Mouse (Mus musculus): Measurements from ENCODE around the gene Slc12a3. TPM values are rescaled to one million over a fixed set of nuclear protein-coding genes. Genes with fewer than 3 reads are reported as not detected.
"Not testable (repeated sequence)": the region's sequence is repeated elsewhere in the genome, so short reads cannot be mapped to it uniquely, and the experiment has no call there.

Gene Slc12a3
- total and polyA plus RNA-seq, 3 experiments = 0.17 TPM; not detected in 2

- H3K27me3 ChIP-seq (replicated peaks); H3K4me3 ChIP-seq (replicated peaks in 1 of 3; ENCODE audit: low read depth in 2 of 3, low read length in 2 of 3, poor library complexity in 1 of 3); H3K27ac ChIP-seq (ENCODE audit: insufficient read depth, low read depth); H3K79me2 ChIP-seq (replicated peaks; ENCODE audit: control insufficient read depth, extremely low read depth, insufficient read depth, poor library complexity, severe bottlenecking); H3K9ac ChIP-seq (ENCODE audit: insufficient read depth, low read depth); H3K4me2 ChIP-seq (ENCODE audit: insufficient read depth, low read depth, poor library complexity, severe bottlenecking); dilution Hi-C loops (cut with MboI; ENCODE audit: extremely low pct_ligation_motif_present, extremely low pct_unique_long_range_greater_than_20kb, low sequenced_read_pairs); H3K9me3 ChIP-seq (replicated peaks; ENCODE audit: low read length); DNase-seq (ENCODE audit: extremely low read depth): not testable (repeated sequence)
- TF ChIP-seq RAD21 (IDR thresholded peaks at IDR 0.05; ENCODE audit: low read depth, low read length) (peak; percentile 38), SMC3 (IDR thresholded peaks at IDR 0.05; ENCODE audit: low read depth, low read length) (peak; percentile 60), CTCF (conservative IDR thresholded peaks at IDR 0.05 in 1 of 2, IDR thresholded peaks at IDR 0.05 in 1 of 2; ENCODE audit: low read depth in 2 of 2, low read length in 2 of 2) (peak in 1 of 2 experiments; percentile 57; a peak in 2 of 4 replicates)
- peaks cover 0 to 19% of the 10 kb centered on the region in 2 experiments; a peak in 1 of 4 replicates for H3K4me1 ChIP-seq (ENCODE audit: control insufficient read depth in 1 of 2, insufficient read depth in 2 of 2)
- in situ Hi-C loops (cut with MboI; ENCODE audit: low pct_ligation_motif_present, low pct_unique_long_range_greater_than_20kb, low sequenced_read_pairs) = loop anchor here (5.0 kb wide), 1 partner anchor 63 kb away; no protein-coding TSS in a partner anchor
- H3K36me3 ChIP-seq (replicated peaks in 1 of 2; ENCODE audit: control insufficient read depth in 1 of 2, insufficient read depth in 1 of 2, low read length in 1 of 2) = peaks cover 49 to 80% of the 10 kb centered on the region in 2 experiments
Observed at GRCm38 (mm10) chr8:94399957-94400356, 71.0 kb downstream of the Slc12a3 start.

- H3K4me3 ChIP-seq (replicated peaks in 1 of 3; ENCODE audit: low read depth in 2 of 3, low read length in 2 of 3, poor library complexity in 1 of 3) = no peak overlapping the region
- no peaks in the 10 kb centered on the region for H3K9me3 ChIP-seq (replicated peaks; ENCODE audit: low read length)
- dilution Hi-C loops (cut with MboI; ENCODE audit: extremely low pct_ligation_motif_present, extremely low pct_unique_long_range_greater_than_20kb, low sequenced_read_pairs) = no loop called here
- H3K4me2 ChIP-seq (ENCODE audit: insufficient read depth, low read depth, poor library complexity, severe bottlenecking) = no peak overlapping the region
- H3K27me3 ChIP-seq (replicated peaks) = no peaks in the 10 kb centered on the region
- no peak for TF ChIP-seq CTCF (conservative IDR thresholded peaks at IDR 0.05 in 1 of 2, IDR thresholded peaks at IDR 0.05 in 1 of 2; ENCODE audit: low read depth in 2 of 2, low read length in 2 of 2)
- no peak overlapping the region for H3K9ac ChIP-seq (ENCODE audit: insufficient read depth, low read depth)
- H3K27ac ChIP-seq (ENCODE audit: insufficient read depth, low read depth) = no peak overlapping the region
- peaks cover 3 to 5% of the 10 kb centered on the region in 2 experiments; a peak in 2 of 4 replicates for H3K4me1 ChIP-seq (ENCODE audit: control insufficient read depth in 1 of 2, insufficient read depth in 2 of 2)
- in situ Hi-C loops (cut with MboI; ENCODE audit: low pct_ligation_motif_present, low pct_unique_long_range_greater_than_20kb, low sequenced_read_pairs) = no loop called here
- no peak for DNase-seq (ENCODE audit: extremely low read depth)
- H3K36me3 ChIP-seq (replicated peaks in 1 of 2; ENCODE audit: control insufficient read depth in 1 of 2, insufficient read depth in 1 of 2, low read length in 1 of 2) = peaks cover 0 to 5% of the 10 kb centered on the region in 2 experiments
- no peaks in the 10 kb centered on the region for H3K79me2 ChIP-seq (replicated peaks; ENCODE audit: control insufficient read depth, extremely low read depth, insufficient read depth, poor library complexity, severe bottlenecking)
Observed at GRCm38 (mm10) chr8:94408443-94409080, 79.6 kb downstream of the Slc12a3 start.

- in situ Hi-C loops (cut with MboI; ENCODE audit: low pct_ligation_motif_present, low pct_unique_long_range_greater_than_20kb, low sequenced_read_pairs) (no loop called here), dilution Hi-C loops (cut with MboI; ENCODE audit: extremely low pct_ligation_motif_present, extremely low pct_unique_long_range_greater_than_20kb, low sequenced_read_pairs) (no loop called here)
- Histone ChIP-seq H3K79me2 (replicated peaks; ENCODE audit: control insufficient read depth, extremely low read depth, insufficient read depth, poor library complexity, severe bottlenecking) (no peaks in the 10 kb centered on the region), H3K36me3 (replicated peaks in 1 of 2; ENCODE audit: control insufficient read depth in 1 of 2, insufficient read depth in 1 of 2, low read length in 1 of 2) (peaks cover 0 to 1% of the 10 kb centered on the region in 2 experiments), H3K4me3 (replicated peaks in 1 of 3; ENCODE audit: low read depth in 2 of 3, low read length in 2 of 3, poor library complexity in 1 of 3) (no peak overlapping the region), H3K4me1 (ENCODE audit: control insufficient read depth in 1 of 2, insufficient read depth in 2 of 2) (peaks cover 8 to 10% of the 10 kb centered on the region in 2 experiments; a peak in 2 of 4 replicates), H3K27me3 (replicated peaks) (no peaks in the 10 kb centered on the region), H3K27ac (ENCODE audit: insufficient read depth, low read depth) (no peak overlapping the region), H3K9me3 (replicated peaks; ENCODE audit: low read length) (no peaks in the 10 kb centered on the region), H3K4me2 (ENCODE audit: insufficient read depth, low read depth, poor library complexity, severe bottlenecking) (no peak overlapping the region), H3K9ac (ENCODE audit: insufficient read depth, low read depth) (no peak overlapping the region)
- TF ChIP-seq HCFC1 (IDR thresholded peaks at IDR 0.05; ENCODE audit: low read depth, low read length) (no peak), UBTF (IDR thresholded peaks at IDR 0.05; ENCODE audit: low read depth, low read length) (no peak), ELF1 (IDR thresholded peaks at IDR 0.05; ENCODE audit: low read depth, low read length) (no peak), RCOR1 (conservative IDR thresholded peaks at IDR 0.05; ENCODE audit: low read depth, low read length) (no peak), MAFK (IDR thresholded peaks at IDR 0.05; ENCODE audit: insufficient replicate concordance, low read length) (no peak), MEF2A (IDR thresholded peaks at IDR 0.05; ENCODE audit: borderline replicate concordance, low read depth, low read length) (no peak), EP300 (IDR thresholded peaks at IDR 0.05; ENCODE audit: low read length) (no peak), TBP (conservative IDR thresholded peaks at IDR 0.05; ENCODE audit: low read depth, low read length) (no peak), IRF4 (IDR thresholded peaks at IDR 0.05; ENCODE audit: low read depth, low read length) (no peak), POLR2A (IDR thresholded peaks at IDR 0.05; ENCODE audit: low read depth, low read length) (no peak), MXI1 (IDR thresholded peaks at IDR 0.05; ENCODE audit: low read depth, low read length) (no peak), NRF1 (IDR thresholded peaks at IDR 0.05; ENCODE audit: low read depth, low read length) (no peak), CHD1 (IDR thresholded peaks at IDR 0.05; ENCODE audit: low read depth, low read length) (no peak), MAX (IDR thresholded peaks at IDR 0.05; ENCODE audit: low read length) (no peak), SIN3A (IDR thresholded peaks at IDR 0.05; ENCODE audit: low read length) (no peak), USF1 (IDR thresholded peaks at IDR 0.05; ENCODE audit: low read depth, low read length) (no peak), ZMIZ1 (IDR thresholded peaks at IDR 0.05; ENCODE audit: low read depth, low read length) (no peak), NELFE (IDR thresholded peaks at IDR 0.05; ENCODE audit: low read depth, low read length) (no peak), POLR2AphosphoS2 (IDR thresholded peaks at IDR 0.05; ENCODE audit: low read depth, low read length) (no peak), ZKSCAN1 (IDR thresholded peaks at IDR 0.05; ENCODE audit: borderline replicate concordance, low read depth, low read length) (no peak)
- DNase-seq (ENCODE audit: extremely low read depth) = no peak
Observed at GRCm38 (mm10) chr8:94409523-94409922, 80.5 kb downstream of the Slc12a3 start.

Measured in CH12.LX (cell line).